Mouse (Mus musculus) limb, embryonic 15.5 days (tissue): ENCODE measurements at regions not wholly inside any gene's neighbourhood (a gene's known extent, or its start where the extent isn't known, plus 50 kb on each side); places are given as distances from the start of the nearest gene placed in this dataset.

ENCODE experiments used
- ATAC-seq: fragments of 200-750 bp; cut with Nextera tagmentation; 2 replicates; pipeline ENCODE4 v1.8.0; 2017; ENCODE audit warnings: low read depth, moderate TSS enrichment; ENCODE audit not compliant: insufficient number of reproducible peaks, low FRiP score, low TSS enrichment
- H3K27ac ChIP-seq: fragments of 300-500 bp; sonication (generic); 2 replicates; pipeline ENCODE4 v1.5.1; 2015; ENCODE audit warnings: moderate library complexity, mild to moderate bottlenecking, inconsistent platforms
- H3K27me3 ChIP-seq: fragments of 300-500 bp; sonication (generic); 2 replicates; pipeline ENCODE4 v1.6.1; 2015; ENCODE audit warnings: inconsistent platforms
- H3K36me3 ChIP-seq: fragments of 300-500 bp; sonication (generic); 2 replicates; pipeline ENCODE4 v1.6.1; 2015; ENCODE audit warnings: inconsistent platforms
- H3K4me1 ChIP-seq: fragments of 300-500 bp; sonication (generic); 2 replicates; pipeline ENCODE4 v1.6.1; 2015; ENCODE audit warnings: inconsistent platforms
- H3K4me2 ChIP-seq: fragments of 300-500 bp; sonication (generic); 2 replicates; pipeline ENCODE4 v1.6.1; 2015; ENCODE audit warnings: mild to moderate bottlenecking, inconsistent platforms
- H3K4me3 ChIP-seq: fragments of 300-500 bp; sonication (generic); 2 replicates; pipeline ENCODE4 v1.5.1; 2015; ENCODE audit warnings: mild to moderate bottlenecking, inconsistent platforms
- H3K9ac ChIP-seq: fragments of 300-500 bp; sonication (generic); 2 replicates; pipeline ENCODE4 v1.6.1; 2015; ENCODE audit warnings: inconsistent platforms
- H3K9me3 ChIP-seq: fragments of 300-500 bp; sonication (generic); 2 replicates; pipeline ENCODE4 v1.6.1; 2016; ENCODE audit warnings: inconsistent platforms
- WGBS: fragments of 180-500 bp; shearing (Covaris S2); methylation state at CpG from one replicate; pipeline ENCODE4 v1.1.7; 2015; 5-methylcytosine and 5-hydroxymethylcytosine counted together

DNA sequence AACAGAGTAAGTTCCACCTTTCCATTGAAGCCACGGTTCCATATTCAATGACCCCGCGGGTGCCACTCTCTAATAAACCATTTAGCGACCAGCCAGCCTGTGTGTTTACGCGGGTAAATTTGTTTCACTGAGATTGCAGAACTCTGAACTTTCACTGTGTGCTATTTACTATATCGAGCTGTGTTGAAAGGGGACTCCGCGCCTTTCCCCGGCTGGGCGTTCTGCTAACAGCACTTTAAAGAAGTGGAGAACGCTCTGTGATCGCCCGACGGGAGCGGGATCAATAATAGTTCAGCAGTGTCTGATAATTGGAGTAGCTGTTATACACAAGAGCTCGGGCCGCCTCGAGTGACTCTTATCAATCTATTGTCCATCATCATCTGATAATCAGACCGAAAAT, 149.8 kb downstream of the Tex29 start:
- H3K4me1 ChIP-seq: no peaks in the 10 kb centered on the region
- no peak for ATAC-seq
- no peak overlapping the region for H3K27ac ChIP-seq
- peaks cover 2% of the 10 kb centered on the region; the same call in 1 of the 2 replicates for H3K27me3 ChIP-seq
- H3K9me3 ChIP-seq: no peaks in the 10 kb centered on the region
- no peak overlapping the region for H3K4me3 ChIP-seq
- H3K36me3 ChIP-seq: no peaks in the 10 kb centered on the region
- WGBS: 79% methylated on average over 20 of the region's 20 CpGs
- no peak overlapping the region for H3K4me2 ChIP-seq
- H3K9ac ChIP-seq: no peak overlapping the region

DNA sequence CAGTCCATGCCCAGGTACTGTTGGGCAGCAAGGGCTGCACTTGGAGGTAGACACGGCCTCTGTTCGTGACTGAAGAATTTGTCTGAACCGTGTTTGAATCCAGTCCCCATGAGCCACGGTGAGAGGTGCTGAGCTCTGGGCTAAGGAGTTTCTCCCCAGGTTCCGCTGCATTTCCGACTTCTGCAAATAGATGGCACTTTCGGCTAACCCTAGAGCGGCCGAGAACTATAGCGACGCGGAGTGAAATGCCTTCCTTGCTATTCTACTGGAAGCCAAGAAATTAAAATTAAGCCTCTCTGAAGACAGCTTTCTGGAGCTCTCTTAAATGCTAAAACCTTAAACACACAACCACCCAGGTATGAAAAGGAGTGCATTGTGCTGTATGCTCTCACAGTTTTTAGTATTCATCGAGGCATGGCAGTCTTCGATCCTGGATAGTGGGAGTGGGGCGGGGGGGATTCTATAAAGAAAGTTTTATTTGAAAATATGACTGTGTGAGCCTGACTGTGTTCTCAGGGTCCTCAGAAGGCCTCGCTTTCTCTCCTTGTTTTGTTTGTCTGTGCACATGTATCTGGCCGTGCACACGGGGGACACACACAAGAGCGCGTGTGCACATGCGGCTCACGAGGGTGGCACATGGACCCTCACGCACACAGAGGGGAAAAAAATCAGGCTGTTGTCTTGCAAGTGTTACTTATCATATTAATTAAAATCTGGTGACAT, 159.6 kb downstream of the Tex29 start:
- Histone ChIP-seq H3K9ac (no peak overlapping the region), H3K4me3 (no peak overlapping the region), H3K27me3 (peaks cover 59% of the 10 kb centered on the region), H3K36me3 (no peaks in the 10 kb centered on the region), H3K9me3 (no peaks in the 10 kb centered on the region), H3K4me1 (no peaks in the 10 kb centered on the region), H3K4me2 (no peak overlapping the region), H3K27ac (no peak overlapping the region)
- no peak for ATAC-seq
- WGBS: 30% methylated on average over 23 of the region's 23 CpGs

DNA sequence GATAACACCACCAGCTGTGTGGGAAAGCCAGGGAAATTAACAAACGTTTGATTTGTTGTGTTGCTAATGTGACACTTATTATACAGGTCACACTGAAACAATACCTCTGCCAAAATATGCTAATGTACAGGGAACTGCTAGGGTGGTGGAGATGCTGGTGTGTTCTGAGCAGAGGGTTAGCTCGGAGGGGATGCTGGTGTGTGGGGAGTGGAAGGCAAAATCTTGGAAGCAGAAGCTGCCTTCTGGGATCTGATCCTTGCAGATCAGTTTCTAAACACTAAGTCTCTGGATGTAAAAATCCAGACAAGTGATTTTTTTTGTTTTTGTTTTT, 160.2 kb downstream of the Tex29 start:
- Histone ChIP-seq H3K9ac (no peak overlapping the region), H3K27me3 (peaks cover 54% of the 10 kb centered on the region), H3K4me2 (no peak overlapping the region), H3K27ac (no peak overlapping the region), H3K9me3 (no peaks in the 10 kb centered on the region), H3K4me1 (no peaks in the 10 kb centered on the region), H3K36me3 (no peaks in the 10 kb centered on the region), H3K4me3 (no peak overlapping the region)
- no peak for ATAC-seq
- 29% methylated on average over 2 of the region's 2 CpGs for WGBS

DNA sequence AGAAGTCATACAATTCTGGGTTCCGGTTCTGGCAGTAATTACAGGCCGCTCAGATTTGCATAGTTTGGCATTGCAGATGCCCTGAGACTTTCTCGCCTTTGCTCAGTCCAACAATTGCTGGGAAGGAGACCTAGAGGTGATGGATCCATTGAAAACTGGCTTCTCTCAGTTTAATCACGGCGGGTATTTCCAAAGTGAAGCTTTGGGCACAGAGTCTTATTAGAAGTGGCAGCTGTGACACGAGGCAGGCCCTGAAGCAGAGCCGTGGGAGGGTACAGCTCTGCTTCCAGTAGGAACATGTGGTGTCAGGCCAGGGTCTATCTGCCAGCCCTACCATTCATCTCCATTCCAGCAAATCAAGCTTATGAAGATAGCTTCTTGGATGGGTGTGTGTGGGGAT, 164.0 kb downstream of the Tex29 start:
- no peaks in the 10 kb centered on the region for H3K9me3 ChIP-seq
- WGBS: 82% methylated on average over 7 of the region's 7 CpGs
- ATAC-seq: no peak
- no peaks in the 10 kb centered on the region for H3K36me3 ChIP-seq
- peaks cover 25% of the 10 kb centered on the region for H3K27me3 ChIP-seq
- H3K4me3 ChIP-seq: no peak overlapping the region
- H3K9ac ChIP-seq: no peak overlapping the region
- H3K4me2 ChIP-seq: no peak overlapping the region
- no peaks in the 10 kb centered on the region for H3K4me1 ChIP-seq
- H3K27ac ChIP-seq: no peak overlapping the region

DNA sequence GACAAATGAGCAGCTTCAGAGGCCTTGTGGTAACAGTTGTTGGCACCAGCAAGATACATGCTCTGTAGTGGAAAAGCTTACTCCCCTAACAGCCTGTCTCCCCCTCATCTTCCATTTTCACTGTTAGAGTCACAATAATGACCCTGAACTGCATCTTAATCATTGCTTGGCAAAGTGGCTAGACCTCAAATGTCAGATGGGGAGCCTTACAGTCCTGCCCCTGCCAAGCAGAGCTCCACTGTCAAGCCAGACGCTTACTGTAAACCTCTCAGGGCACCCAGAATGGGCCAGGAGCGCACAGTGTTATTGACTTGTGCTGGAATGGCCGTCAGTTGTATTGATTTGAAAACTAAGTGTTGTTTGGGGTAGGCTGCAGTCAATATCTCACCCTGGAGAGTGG, 172.5 kb downstream of the Tex29 start:
- H3K9ac ChIP-seq: no peak overlapping the region
- ATAC-seq: no peak
- no peak overlapping the region for H3K4me2 ChIP-seq
- 85% methylated on average over 3 of the region's 3 CpGs for WGBS
- H3K4me1 ChIP-seq: 0 out of 2 replicates have a peak, but pooled peaks cover 2% of the 10 kb centered on the region
- no peaks in the 10 kb centered on the region for H3K36me3 ChIP-seq
- H3K27ac ChIP-seq: no peak overlapping the region
- H3K9me3 ChIP-seq: no peaks in the 10 kb centered on the region
- no peaks in the 10 kb centered on the region for H3K27me3 ChIP-seq
- no peak overlapping the region for H3K4me3 ChIP-seq

DNA sequence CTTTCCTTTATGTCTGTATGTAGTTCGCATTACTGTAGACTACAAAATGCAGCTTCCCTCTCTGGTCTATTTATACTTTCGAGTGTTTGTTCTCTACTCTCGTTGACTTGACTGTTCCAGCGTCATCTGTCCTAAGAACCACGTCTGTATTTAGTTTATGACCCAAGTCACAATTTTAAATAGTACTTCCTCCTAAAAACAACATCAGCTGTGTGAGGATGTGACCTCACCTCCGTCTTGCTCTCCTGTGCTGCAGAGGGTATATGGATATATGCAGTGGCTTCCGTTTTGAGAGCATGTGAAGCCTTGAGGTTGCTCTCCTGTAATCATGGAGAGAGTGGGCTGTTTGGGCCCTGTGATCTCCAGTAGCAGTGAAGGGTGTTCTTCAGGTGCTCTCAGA, 177.5 kb downstream of the Tex29 start:
- 69% methylated on average over 7 of the region's 7 CpGs for WGBS
- no peaks in the 10 kb centered on the region for H3K27me3 ChIP-seq
- no peak for ATAC-seq
- no peaks in the 10 kb centered on the region for H3K36me3 ChIP-seq
- H3K4me3 ChIP-seq: no peak overlapping the region
- no peak overlapping the region for H3K27ac ChIP-seq
- H3K9ac ChIP-seq: no peak overlapping the region
- H3K9me3 ChIP-seq: no peaks in the 10 kb centered on the region
- no peaks in the 10 kb centered on the region for H3K4me1 ChIP-seq
- H3K4me2 ChIP-seq: no peak overlapping the region

DNA sequence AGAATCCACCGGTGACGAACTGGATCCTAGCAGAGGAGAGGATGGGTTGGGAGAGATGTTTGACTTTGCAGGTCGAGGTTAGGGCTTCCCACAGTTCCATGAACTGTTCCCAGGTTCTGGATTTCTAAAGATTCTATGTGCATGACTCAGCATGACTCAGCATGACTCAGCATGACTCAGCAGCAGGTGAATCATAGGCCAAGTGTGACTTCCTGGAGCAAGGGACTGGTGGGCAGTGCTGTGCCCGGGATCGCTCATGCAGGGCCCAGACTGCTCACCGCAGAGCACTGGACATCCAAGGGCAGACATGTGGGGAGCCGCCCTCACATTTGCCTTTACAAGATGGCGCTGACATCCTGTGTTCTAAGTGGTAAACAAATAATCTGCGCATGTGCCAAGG, 179.0 kb downstream of the Tex29 start:
- Histone ChIP-seq H3K4me2 (no peak overlapping the region), H3K27ac (no peak overlapping the region), H3K9me3 (no peaks in the 10 kb centered on the region), H3K27me3 (no peaks in the 10 kb centered on the region), H3K4me1 (no peaks in the 10 kb centered on the region), H3K9ac (no peak overlapping the region), H3K36me3 (no peaks in the 10 kb centered on the region), H3K4me3 (no peak overlapping the region)
- ATAC-seq: no peak
- 88% methylated on average over 9 of the region's 9 CpGs for WGBS

DNA sequence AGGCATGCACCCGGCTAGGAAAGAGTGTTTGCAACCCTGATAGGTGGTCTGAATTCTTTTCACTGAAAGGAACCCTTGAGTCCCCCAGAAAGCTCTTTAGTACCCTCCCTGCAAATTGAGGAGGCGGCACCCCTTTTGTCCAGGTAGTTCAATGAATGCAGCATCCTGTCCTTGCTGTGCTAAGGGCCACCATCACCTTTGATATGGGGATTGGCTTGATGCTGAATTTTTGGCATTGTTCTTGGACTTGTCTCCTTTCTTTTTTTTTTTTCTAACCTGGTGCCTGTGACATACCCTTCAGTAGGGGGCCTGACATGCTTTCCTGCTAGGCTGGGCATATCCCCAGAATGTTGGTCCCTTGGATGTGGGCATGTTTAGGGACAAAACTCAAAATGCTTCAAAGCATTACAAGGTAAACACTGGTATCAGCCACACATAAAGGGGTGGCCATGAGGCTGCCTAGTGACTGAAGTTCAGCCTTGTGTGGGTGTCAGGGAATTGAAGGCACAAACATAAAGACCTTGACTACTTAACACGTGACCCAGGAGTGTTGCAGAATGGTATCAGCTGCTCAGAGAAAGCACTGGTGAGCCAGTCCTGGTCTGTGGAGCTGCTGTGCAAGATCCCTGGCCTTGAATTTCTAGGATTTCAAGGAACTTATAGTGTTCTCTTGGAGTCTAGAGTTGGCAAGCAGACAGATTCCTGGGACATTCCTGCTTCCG, 183.6 kb downstream of the Tex29 start:
- no peak overlapping the region for H3K27ac ChIP-seq
- ATAC-seq: no peak
- WGBS: 77% methylated on average over 4 of the region's 4 CpGs
- H3K36me3 ChIP-seq: no peaks in the 10 kb centered on the region
- no peak overlapping the region for H3K4me3 ChIP-seq
- no peaks in the 10 kb centered on the region for H3K27me3 ChIP-seq
- H3K4me2 ChIP-seq: no peak overlapping the region
- H3K9me3 ChIP-seq: no peaks in the 10 kb centered on the region
- H3K9ac ChIP-seq: no peak overlapping the region
- H3K4me1 ChIP-seq: no peaks in the 10 kb centered on the region

DNA sequence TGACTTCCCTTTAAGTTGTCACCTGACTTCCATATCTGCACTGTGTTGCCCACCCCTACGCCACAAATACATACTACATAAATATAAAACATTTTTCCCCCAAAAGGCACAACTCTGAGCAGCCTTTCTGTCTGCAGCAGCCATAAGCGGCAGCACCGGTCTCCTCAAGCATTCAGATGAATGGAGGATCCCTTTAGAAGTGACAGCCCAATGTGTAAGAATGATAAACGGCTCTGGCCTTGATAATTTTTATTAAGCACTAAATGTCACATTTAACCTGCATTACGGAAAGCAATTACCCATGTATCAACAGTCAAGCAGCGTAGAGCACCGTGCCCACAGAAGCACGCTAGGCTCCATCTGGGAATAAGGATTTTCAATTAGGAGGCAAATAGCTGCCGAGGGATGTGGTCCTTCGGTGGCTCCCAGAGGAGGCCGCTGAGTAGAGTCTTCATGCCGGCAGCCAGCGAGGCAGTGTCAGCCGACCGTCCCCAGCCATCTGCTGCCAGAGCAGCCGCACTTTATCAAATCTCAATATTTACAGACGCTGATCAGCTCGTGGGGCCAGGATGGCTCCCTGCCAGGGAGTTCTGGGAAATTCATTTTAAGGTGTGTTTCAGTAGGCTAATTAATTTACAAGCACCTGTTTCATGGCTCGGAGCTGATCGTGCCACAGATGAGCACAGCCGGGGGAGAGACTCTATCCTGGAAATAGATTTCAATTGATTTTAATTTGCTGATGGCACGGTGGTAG, 190.3 kb downstream of the Tex29 start:
- Histone ChIP-seq H3K4me1 (peaks cover 3% of the 10 kb centered on the region; the same call in 1 of the 2 replicates), H3K4me3 (no peak overlapping the region), H3K9ac (no peak overlapping the region), H3K27ac (no peak overlapping the region), H3K27me3 (0 out of 2 replicates have a peak, but pooled peaks cover 3% of the 10 kb centered on the region), H3K4me2 (no peak overlapping the region), H3K9me3 (no peaks in the 10 kb centered on the region), H3K36me3 (no peaks in the 10 kb centered on the region)
- no peak for ATAC-seq
- WGBS: 54% methylated on average over 22 of the region's 22 CpGs

DNA sequence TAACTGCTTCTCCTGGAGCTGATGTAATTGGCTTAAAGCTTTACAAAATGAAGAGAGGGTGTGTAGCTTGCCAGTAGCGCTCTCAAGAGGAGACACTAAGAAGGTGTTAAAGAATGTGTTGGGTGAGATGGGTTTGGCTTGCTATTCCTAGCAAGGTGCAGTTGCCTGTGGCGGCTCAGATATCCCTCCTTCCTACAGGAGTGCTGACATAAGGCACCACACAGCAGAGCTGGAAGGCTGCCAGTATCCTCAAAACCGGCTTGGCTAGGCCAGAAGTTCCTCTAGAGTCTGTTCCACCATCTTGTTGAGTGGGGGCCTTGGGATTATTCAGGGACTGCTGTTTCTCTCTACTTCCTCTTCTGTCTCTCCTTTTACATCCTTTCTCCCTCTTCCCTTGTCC, 191.5 kb downstream of the Tex29 start:
- no peak overlapping the region for H3K4me3 ChIP-seq
- H3K27me3 ChIP-seq: 0 out of 2 replicates have a peak, but pooled peaks cover 3% of the 10 kb centered on the region
- WGBS: 35% methylated on average over 3 of the region's 3 CpGs
- peaks cover 3% of the 10 kb centered on the region; the same call in 1 of the 2 replicates for H3K4me1 ChIP-seq
- H3K4me2 ChIP-seq: no peak overlapping the region
- no peak overlapping the region for H3K27ac ChIP-seq
- no peaks in the 10 kb centered on the region for H3K9me3 ChIP-seq
- H3K36me3 ChIP-seq: no peaks in the 10 kb centered on the region
- ATAC-seq: no peak
- H3K9ac ChIP-seq: no peak overlapping the region

DNA sequence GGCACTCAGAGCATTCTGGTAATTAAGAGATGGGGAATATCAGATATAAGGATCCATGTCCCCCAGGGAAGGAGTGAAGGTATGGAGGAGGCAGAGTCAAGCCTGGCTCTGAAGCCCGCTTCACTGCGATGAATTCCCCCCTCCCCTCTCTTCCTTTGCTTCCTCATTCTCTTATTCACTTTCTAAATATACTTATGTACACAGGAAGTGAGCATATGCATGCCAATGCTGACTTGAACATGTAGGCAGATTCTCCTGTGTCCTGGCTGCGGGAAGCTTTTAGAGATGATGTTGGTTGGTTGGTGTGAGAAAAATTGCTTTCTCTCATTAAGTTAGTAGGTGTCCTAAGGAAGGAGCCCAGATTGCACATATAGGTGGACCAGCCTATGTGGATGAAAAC, 192.1 kb downstream of the Tex29 start:
- Histone ChIP-seq H3K4me1 (peaks cover 3% of the 10 kb centered on the region; the same call in 1 of the 2 replicates), H3K9me3 (no peaks in the 10 kb centered on the region), H3K9ac (no peak overlapping the region), H3K27me3 (0 out of 2 replicates have a peak, but pooled peaks cover 3% of the 10 kb centered on the region), H3K4me3 (no peak overlapping the region), H3K4me2 (no peak overlapping the region), H3K36me3 (no peaks in the 10 kb centered on the region), H3K27ac (no peak overlapping the region)
- WGBS: 93% methylated on average over 3 of the region's 3 CpGs
- ATAC-seq: no peak

DNA sequence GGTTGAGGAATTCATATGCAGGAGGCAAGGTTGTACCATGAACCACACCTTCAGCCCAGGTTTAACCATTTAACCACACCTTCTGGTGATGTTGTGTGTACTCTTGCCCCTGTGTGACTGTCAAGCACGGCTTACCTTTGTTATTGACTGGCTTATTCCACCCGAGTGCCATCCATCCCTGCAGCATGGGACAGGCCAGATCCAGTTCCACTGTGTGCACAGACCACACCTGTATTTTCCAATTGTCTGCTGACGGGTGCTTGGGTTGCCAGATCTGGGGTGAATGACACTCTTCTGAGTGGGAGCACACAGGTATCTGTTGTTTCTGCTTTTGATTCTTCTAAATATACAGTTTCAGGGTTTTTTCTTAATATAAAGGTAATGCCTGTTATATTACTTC, 196.1 kb downstream of the Tex29 start:
- 75% methylated on average over 3 of the region's 3 CpGs for WGBS
- no peaks in the 10 kb centered on the region for H3K36me3 ChIP-seq
- H3K9ac ChIP-seq: no peak overlapping the region
- no peak for ATAC-seq
- peaks cover 3% of the 10 kb centered on the region; the same call in 1 of the 2 replicates for H3K4me1 ChIP-seq
- no peaks in the 10 kb centered on the region for H3K9me3 ChIP-seq
- H3K27me3 ChIP-seq: peaks cover 4% of the 10 kb centered on the region; the same call in 1 of the 2 replicates
- H3K27ac ChIP-seq: no peak overlapping the region
- no peak overlapping the region for H3K4me3 ChIP-seq
- H3K4me2 ChIP-seq: no peak overlapping the region
